Mouse (Mus musculus): ENCODE measurements at regions not wholly inside any gene's neighbourhood (a gene's known extent, or its start where the extent isn't known, plus 50 kb on each side); places are given as distances from the start of the nearest gene placed in this dataset.

- TF ChIP-seq EP300 (IDR thresholded peaks at IDR 0.05; ENCODE audit: insufficient read depth, low read depth, low read length) (no peak), CTCF (IDR thresholded peaks at IDR 0.05) (no peak), POLR2A (IDR thresholded peaks at IDR 0.05; ENCODE audit: insufficient read depth, low read depth, low read length) (no peak)
Measured at GRCm38 (mm10) chr5:101023784-101024183, 178.3 kb downstream of the Gpat3 start.
